Mouse (Mus musculus) embryonic stem cell, embryonic (primary cell): Measurements from ENCODE around the gene Trappc5.

Experiments
- CTCF ChIA-PET, 4 experiments: fragments of 300-600 bp in 2 of 4; fragments of 350-600 bp in 2 of 4; sonication (Branson Sonifier 250); formaldehyde crosslinking; loops; one replicate each; lab custom pipeline; 2022; ENCODE audit warnings: inconsistent platforms in 2 of 4; lab: Charles Lee
- POLR2A ChIA-PET, 4 experiments: fragments of 300-600 bp in 2 of 4; fragments of 350-600 bp in 2 of 4; sonication (Branson Sonifier 250); formaldehyde crosslinking; loops; one replicate each; lab custom pipeline; 2022; ENCODE audit warnings: antibody characterized with exemption in 4 of 4, inconsistent platforms in 1 of 4; lab: Charles Lee

The Trappc5 gene

DNA sequence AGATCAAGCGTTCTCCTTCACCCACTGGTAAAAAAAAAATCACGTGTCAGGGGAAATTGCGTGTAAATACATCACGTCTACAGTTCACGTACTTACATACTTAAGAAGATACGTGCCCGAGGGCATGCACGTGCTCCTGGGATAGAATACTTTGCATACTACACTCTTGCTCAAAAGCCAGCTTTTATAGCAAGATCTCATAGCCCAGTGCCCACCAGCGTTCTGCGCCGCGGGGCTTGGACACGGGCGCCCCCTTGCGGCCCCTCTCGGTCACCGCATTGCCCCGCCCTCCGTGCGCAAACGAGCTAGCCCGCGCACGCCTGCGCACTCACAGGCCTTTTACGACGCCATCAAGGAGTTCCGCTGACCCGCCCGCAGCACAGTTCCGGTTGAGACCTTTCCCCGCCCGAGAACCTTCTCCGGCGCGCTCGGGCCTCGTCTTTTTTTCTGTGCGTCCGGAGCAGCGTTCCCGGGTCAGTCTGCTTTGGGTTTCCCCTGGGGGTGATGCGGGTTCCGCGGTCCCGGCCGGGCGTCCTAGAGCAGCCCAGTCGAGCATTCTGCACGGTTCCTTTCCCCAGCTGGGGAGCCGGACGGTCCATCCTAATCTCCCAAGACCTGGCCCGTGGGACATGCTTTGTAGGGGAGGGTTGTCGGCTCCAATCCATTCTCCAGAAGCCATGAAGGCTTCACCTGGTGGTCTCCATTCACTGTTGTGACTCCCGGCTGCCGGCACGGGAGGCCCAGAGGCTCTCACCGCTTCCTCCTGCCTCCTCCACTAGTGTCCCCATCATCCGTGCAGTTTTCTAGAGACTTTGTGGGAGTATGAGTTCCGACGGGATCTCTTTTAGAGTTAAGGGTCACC lies at the start of gene Trappc5:
Gene Trappc5, plus strand, starts transcription at position 169 of the 862 bp plus-strand sequence.
- POLR2A ChIA-PET = interaction anchor here (0.6 to 4.4 kb wide), 43 partner anchors 11 to 1001 kb away, joined by 3 to 15 read pairs (median 4); partner anchors contain the start of genes Pet100 (in 3 of the 4), Xab2 (in 3 of the 4), C330021F23Rik (in 2 of the 4) and Camsap3 (in 1 of the 4)
- CTCF ChIA-PET = interaction anchor here (0.5 to 2.2 kb wide), 82 partner anchors 8 to 818 kb away, joined by 3 to 21 read pairs (median 4); partner anchors contain the start of genes Camsap3 (in 2 of the 4), Mcemp1 (in 2 of the 4), Zfp358 (in 2 of the 4) and A430078G23Rik (in 1 of the 4)

DNA sequence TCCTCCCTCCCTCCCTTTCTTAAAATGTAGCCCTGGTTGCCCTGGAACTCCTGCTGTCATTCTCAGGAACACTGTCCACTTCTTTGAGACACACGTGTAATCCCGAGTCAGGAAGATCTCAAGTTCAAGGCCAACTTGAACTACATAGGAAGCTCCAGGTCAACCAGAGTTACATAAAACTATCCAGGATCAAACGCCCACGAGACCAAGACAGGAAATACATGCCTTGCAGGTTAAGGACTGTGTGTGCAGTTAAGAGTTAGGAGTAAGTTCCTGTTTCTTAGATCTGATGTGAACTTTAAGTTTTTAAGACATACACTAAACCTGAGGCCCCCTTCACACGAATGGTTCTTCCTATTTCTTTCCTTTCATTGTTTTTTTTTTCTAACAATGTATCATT lies 49.1 kb upstream of the Trappc5 start:
- ChIA-PET POLR2A (interaction anchor here in 3 of 4 experiments (0.7 to 1.6 kb wide), 5 partner anchors 11 to 239 kb away, joined by 3 to 4 read pairs (median 3); partner anchors contain the start of gene Fcor (in 1 of the 3)), CTCF (interaction anchor here in 2 of 4 experiments (0.7 to 3.4 kb wide), 3 partner anchors 15 to 46 kb away, joined by 3 to 23 read pairs (median 11); partner anchors contain the start of gene Fcor (in 2 of the 2))

DNA sequence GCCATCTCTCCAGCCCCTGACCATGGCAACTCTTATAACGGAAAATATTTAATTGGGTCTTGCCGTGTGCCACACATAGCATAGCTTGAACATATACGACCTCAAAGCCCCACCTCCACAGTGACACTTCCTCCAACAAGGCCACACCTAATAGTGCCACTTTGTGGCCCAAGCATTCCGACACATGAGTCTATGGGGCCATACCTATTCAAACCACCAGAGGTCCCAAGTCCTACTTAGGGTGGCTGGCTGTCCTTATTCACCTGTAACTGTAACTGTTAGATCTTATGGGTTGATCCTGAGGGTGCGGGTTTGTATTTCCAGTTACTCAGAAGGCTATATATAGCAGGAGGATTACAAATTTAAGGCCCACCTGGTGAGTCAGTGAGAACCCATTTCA lies 48.1 kb upstream of the Trappc5 start:
- ChIA-PET CTCF (interaction anchor here in 3 of 4 experiments (0.6 to 3.4 kb wide), 11 partner anchors 14 to 228 kb away, joined by 3 to 23 read pairs (median 6); partner anchors contain the start of genes Fcor (in 3 of the 3) and Trappc5 (in 2 of the 3)), POLR2A (interaction anchor here in 2 of 4 experiments (0.8 to 2.3 kb wide), 9 partner anchors 9 to 240 kb away, joined by 3 to 7 read pairs (median 3); partner anchors contain the start of genes Fcor (in 1 of the 2) and Mcoln1 (in 1 of the 2))

DNA sequence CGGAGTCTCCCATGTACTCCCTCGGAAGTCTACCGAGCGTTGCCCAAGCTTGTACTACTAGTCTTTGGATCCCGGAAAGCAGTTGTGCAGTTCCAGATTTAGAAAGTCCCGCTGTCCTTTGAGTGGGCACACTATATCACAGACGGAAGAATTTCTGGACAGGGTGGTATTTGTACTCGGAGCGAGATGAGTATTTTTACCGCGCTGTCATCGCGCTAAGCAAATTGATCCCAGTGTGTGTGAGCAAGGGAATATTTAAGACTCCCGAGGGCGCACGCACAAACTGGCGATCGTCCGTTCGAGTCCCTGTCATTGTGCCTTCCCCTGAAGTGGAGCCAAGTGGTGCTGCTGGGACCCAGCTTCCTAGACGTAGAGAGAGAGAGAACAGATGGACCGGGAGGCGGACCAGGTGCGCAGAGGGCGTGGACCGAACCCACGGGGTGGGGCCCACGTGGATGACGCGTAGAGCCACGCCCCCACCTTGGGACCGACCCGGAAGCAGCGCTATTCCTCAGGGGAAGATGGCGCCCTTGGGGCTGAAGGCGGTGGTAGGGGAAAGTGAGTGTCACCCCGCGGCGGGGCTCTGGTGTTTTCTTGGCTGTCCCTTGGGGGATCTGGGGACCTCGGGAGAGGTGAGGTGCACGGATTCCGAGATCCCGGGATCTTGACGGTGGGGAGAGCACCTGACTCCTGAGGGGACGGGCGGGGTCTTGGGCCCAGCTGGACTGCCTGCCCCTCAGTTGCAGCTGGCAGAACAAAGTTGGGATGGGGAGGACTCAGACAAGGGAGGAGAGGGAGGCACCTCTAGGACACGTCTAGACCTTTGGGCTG lies 45.2 kb upstream of the Trappc5 start, which contains the start of gene Stxbp2:
Gene Stxbp2, plus strand, starts transcription at position 309 of the 831 bp plus-strand sequence.
- POLR2A ChIA-PET = interaction anchor here in 2 of 4 experiments (0.6 to 3.3 kb wide), 32 partner anchors 8 to 130 kb away, joined by 3 to 16 read pairs (median 4); partner anchors contain the start of genes Camsap3 (in 2 of the 2), Pet100 (in 2 of the 2), Xab2 (in 2 of the 2) and C330021F23Rik (in 1 of the 2)
- CTCF ChIA-PET = interaction anchor here in 3 of 4 experiments (0.7 to 1.5 kb wide), 5 partner anchors 15 to 46 kb away, joined by 3 to 5 read pairs (median 3); partner anchors contain the start of gene Fcor (in 2 of the 3)

DNA sequence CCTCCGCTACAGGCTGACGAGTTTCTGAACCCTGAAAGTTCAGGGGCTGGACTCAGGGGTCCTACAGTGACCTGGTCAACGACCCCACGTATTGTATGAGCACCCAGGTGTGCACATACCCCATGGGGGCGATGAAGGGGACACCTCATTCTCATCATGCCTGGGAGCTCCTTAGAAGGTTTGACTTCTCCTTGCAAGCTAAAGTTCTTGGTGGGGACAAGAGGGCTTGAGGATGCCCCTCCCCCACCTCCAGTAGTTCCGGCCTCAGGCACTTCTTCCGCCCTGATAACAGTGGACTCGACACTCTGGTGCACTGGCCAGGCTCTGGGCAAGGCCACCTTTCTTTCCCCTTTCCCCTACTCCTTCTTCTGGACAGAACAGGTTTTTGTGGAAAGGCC lies 44.6 kb upstream of the Trappc5 start:
- ChIA-PET CTCF (interaction anchor here in 3 of 4 experiments (1.2 to 1.5 kb wide), 4 partner anchors 14 to 45 kb away, joined by 3 to 5 read pairs (median 4); partner anchors contain the start of gene Fcor (in 2 of the 3)), POLR2A (interaction anchor here in 2 of 4 experiments (0.6 to 3.3 kb wide), 31 partner anchors 8 to 370 kb away, joined by 3 to 16 read pairs (median 4); partner anchors contain the start of genes Camsap3 (in 2 of the 2), Pet100 (in 2 of the 2), Xab2 (in 2 of the 2) and C330021F23Rik (in 1 of the 2))

DNA sequence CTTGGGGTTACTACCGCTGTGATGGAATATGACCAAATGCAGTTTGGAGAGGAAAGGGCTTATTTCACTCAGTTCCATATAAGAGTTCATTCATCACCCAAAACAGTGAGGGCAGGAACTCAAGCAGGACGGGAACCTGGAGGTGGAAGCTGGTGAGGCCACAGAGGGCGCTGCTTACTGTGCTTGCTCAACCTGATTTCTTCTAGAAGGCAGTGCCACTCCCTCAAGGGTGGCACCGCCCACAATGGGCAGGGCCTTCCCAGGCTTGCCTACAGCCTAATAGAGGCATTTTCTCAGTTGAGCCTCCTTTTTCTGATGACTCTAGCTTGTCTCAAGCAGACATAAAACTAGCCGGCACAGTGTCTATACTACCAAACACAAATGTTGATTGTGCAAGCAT lies 30.3 kb upstream of the Trappc5 start:
- CTCF ChIA-PET = interaction anchor here (0.5 to 3.4 kb wide), 18 partner anchors 10 to 863 kb away, joined by 3 to 39 read pairs (median 4); partner anchors contain the start of genes Fcor (in 4 of the 4), Trappc5 (in 3 of the 4) and Retn (in 1 of the 4)
- POLR2A ChIA-PET = interaction anchor here in 3 of 4 experiments (0.6 to 2.7 kb wide), 25 partner anchors 9 to 502 kb away, joined by 3 to 14 read pairs (median 3); partner anchors contain the start of genes Fcor (in 3 of the 3), Camsap3 (in 2 of the 3), Stxbp2 (in 2 of the 3) and C330021F23Rik (in 1 of the 3)

- ChIA-PET POLR2A (interaction anchor here in 2 of 4 experiments (0.6 to 2.3 kb wide), 6 partner anchors 14 to 141 kb away, joined by 3 to 10 read pairs (median 5); partner anchors contain the start of genes Fcor (in 2 of the 2) and Stxbp2 (in 1 of the 2)), CTCF (interaction anchor here in 3 of 4 experiments (0.7 to 2.5 kb wide), 5 partner anchors 9 to 29 kb away, joined by 3 to 12 read pairs (median 6); partner anchors contain the start of genes Fcor (in 3 of the 3), Retn (in 1 of the 3) and Trappc5 (in 1 of the 3))
Measured at GRCm38 (mm10) chr8:3646824-3647531, 29.1 kb upstream of the Trappc5 start.

DNA sequence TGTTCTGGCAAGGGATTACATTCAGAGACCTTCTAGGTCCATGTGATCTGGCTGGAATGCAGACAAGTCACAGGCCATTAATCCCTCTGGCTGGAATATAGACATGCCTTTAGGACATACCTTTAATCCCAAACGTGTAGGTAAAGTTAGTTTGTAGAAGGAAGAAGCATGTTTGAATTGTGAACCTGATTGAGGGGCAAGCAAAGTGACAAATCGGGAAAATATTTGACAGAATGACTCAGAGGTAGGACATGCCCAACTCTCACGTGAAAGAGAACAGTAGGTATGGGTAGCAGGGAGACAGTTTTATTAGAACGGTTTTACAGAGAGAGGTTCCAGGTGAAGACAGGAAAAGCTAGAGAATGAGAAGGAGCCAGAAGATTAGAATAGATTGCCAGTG lies 28.5 kb upstream of the Trappc5 start:
- CTCF ChIA-PET = interaction anchor here in 2 of 4 experiments (0.7 to 1.4 kb wide), 2 partner anchors 8 to 24 kb away, joined by 4 read pairs; partner anchors contain the start of gene Fcor (in 1 of the 2)
- POLR2A ChIA-PET = interaction anchor here in 2 of 4 experiments (0.6 to 2.3 kb wide), 4 partner anchors 15 to 146 kb away, joined by 4 to 7 read pairs (median 5); partner anchors contain the start of gene Fcor (in 1 of the 2)

- CTCF ChIA-PET = interaction anchor here (0.9 to 1.4 kb wide), 5 partner anchors 24 to 70 kb away, joined by 3 to 11 read pairs (median 5); partner anchors contain the start of genes Fcor (in 2 of the 4) and Trappc5 (in 1 of the 4)
- POLR2A ChIA-PET = interaction anchor here in 3 of 4 experiments (0.7 to 2.3 kb wide), 8 partner anchors 16 to 498 kb away, joined by 3 to 7 read pairs (median 4); partner anchors contain the start of genes Fcor (in 2 of the 3), C330021F23Rik (in 1 of the 3), Pet100 (in 1 of the 3) and Xab2 (in 1 of the 3)
Measured at GRCm38 (mm10) chr8:3648268-3648667, 27.8 kb upstream of the Trappc5 start.

DNA sequence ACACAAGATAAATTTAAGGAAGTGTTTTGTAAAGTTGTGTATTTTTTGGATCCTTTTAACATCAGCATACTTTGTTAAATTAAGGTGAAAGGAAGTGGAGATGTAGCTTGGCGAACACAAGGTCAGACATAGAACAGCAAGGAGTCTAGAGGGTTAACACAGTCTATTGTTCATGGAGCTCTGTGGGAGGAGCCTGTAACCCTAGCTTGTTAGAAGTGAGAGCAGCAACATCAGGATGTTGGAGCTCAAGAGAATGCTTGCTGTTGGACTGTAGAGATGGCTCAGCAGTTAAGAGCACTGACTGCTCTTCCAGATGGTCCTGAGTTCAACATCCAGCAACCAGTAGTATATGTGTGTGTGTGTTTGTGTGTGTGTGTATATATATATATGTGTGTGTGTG lies 27.1 kb upstream of the Trappc5 start:
- CTCF ChIA-PET = interaction anchor here (0.9 to 1.4 kb wide), 5 partner anchors 23 to 69 kb away, joined by 3 to 11 read pairs (median 4); partner anchors contain the start of genes Fcor (in 3 of the 4) and Trappc5 (in 1 of the 4)

GRCm38 (mm10) chr8:3652845-3653244 lies 23.3 kb upstream of the Trappc5 start:
- POLR2A ChIA-PET = no interaction called here
- CTCF ChIA-PET = interaction anchor here in 1 of 4 experiments (0.5 kb wide), 1 partner anchor 720 kb away, joined by 3 read pairs; no protein-coding TSS in a partner anchor

More for the DNA sequence above, 27.1 kb upstream of the Trappc5 start:
- POLR2A ChIA-PET = interaction anchor here in 3 of 4 experiments (0.7 to 2.3 kb wide), 14 partner anchors 10 to 498 kb away, joined by 3 to 14 read pairs (median 4); partner anchors contain the start of genes Fcor (in 2 of the 3), C330021F23Rik (in 1 of the 3), Mcemp1 (in 1 of the 3) and Pet100 (in 1 of the 3)

DNA sequence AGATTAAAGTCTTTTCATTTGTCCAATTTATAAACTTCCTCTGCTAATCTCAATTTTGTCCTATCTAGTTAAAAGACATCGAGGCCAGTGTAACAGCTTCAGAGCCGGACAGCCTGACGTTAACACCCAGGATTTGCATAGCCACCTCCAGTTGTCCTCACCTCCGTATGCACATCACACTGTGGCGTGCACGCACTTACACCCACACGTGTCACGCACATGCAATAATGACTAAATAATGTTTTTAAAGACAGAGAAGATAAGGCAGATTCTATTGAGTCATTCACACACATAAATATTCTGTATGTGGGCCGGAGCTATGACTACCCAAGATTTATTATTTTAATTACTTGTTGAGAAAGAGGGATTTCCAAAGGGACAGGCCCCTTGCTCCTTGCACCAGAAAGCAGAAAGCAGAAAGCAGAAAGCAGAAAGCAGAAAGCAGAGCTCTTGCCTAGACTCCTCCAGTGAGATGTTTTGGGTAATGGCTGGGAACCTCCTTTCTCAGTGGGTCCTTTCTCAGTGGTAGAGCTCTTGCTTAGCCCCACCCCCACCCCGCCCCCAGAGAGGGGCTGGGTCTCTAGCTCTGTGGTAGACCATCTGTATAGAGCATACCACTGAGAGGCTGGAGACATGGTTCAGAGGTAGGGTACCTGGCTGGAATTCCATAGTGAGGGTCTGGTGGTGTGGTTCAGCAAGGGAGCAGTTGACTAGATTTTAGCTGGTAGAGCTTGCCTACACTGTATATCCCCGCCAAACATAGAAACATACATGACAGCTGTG lies 21.2 kb upstream of the Trappc5 start:
- POLR2A ChIA-PET = interaction anchor here in 3 of 4 experiments (0.6 to 2.0 kb wide), 17 partner anchors 9 to 155 kb away, joined by 3 to 8 read pairs (median 3); partner anchors contain the start of genes Fcor (in 2 of the 3), Mcemp1 (in 1 of the 3), Mcoln1 (in 1 of the 3) and Pet100 (in 1 of the 3)
- CTCF ChIA-PET = interaction anchor here (0.9 to 1.7 kb wide), 7 partner anchors 9 to 96 kb away, joined by 3 to 6 read pairs (median 4); partner anchors contain the start of genes Fcor (in 4 of the 4) and Trappc5 (in 1 of the 4)

- ChIA-PET CTCF (interaction anchor here (0.6 to 1.7 kb wide), 8 partner anchors 8 to 97 kb away, joined by 3 to 6 read pairs (median 4); partner anchors contain the start of genes Fcor (in 4 of the 4) and Trappc5 (in 1 of the 4)), POLR2A (interaction anchor here in 3 of 4 experiments (0.9 to 2.0 kb wide), 13 partner anchors 9 to 155 kb away, joined by 3 to 8 read pairs (median 3); partner anchors contain the start of genes Fcor (in 1 of the 3), Mcemp1 (in 1 of the 3), Mcoln1 (in 1 of the 3) and Pet100 (in 1 of the 3))
Measured at GRCm38 (mm10) chr8:3655526-3655925, 20.6 kb upstream of the Trappc5 start, which contains the start of gene Retn. Retn (plus strand) TSS chr8:3655770.
